Mouse (Mus musculus) C2C12 (cell line): Measurements from ENCODE around the gene Foxa1.

Experiments used
- CTCF ChIP-seq: IDR thresholded peaks from one replicate; pipeline ENCODE4 v1.5.1; 2011; ENCODE audit not compliant: control insufficient read depth, insufficient read depth, insufficient read length
- MAX ChIP-seq: IDR thresholded peaks from one replicate; pipeline ENCODE4 v1.6.1; 2011; ENCODE audit warnings: mild to moderate bottlenecking, control low read depth

DNA sequence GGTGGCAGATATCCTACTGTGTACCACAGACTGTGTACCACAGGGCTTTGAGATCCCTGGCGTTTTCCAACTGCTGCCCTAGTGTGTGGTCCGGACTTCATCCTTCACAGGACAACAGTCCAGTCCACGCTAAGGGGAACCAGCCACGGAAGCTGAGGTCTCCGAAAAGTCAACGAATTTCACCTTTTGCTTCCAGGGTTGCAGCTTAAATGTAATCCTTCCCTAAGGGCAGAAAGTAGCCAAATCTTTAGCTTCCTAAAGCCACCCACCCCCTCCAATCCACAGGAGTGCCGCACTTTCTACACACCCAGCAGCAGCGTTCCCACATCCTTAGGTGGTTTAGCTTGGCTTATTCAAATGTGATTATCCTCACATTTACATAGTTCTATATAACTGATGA, 4.2 kb upstream of the Foxa1 start:
- TF ChIP-seq CTCF: no peak
- TF ChIP-seq MAX: no peak
